Mouse (Mus musculus) cerebellum, adult (tissue): ENCODE measurements around the gene Shisa2.

ENCODE experiments used
- ATAC-seq: cut with Nextera tagmentation; 2 replicates; pipeline ENCODE4 v1.9.2; 2017; ENCODE audit warnings: mild to moderate bottlenecking, moderate library complexity, mixed read lengths; ENCODE audit not compliant: insufficient number of reproducible peaks, low FRiP score, low TSS enrichment

The Shisa2 gene

DNA sequence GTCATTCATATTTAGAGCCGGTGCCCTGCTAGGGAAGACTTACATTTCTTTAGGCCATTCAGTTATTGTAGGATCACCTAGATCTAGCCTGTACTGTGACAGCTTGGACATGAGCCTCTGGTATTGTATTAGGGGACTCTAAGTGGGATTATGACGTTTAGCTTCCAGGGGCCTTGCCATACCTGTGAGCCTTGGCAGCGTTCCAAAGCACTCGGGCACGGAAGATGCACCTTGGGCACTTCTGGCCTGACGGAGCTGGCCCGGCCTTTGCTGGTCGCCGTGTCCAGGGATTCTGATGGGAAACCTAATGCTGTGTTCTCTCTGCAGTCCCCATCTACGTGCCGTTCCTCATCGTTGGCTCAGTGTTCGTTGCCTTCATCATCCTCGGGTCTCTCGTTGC is 4.2 kb downstream of the Shisa2 start:
- no peak for ATAC-seq

DNA sequence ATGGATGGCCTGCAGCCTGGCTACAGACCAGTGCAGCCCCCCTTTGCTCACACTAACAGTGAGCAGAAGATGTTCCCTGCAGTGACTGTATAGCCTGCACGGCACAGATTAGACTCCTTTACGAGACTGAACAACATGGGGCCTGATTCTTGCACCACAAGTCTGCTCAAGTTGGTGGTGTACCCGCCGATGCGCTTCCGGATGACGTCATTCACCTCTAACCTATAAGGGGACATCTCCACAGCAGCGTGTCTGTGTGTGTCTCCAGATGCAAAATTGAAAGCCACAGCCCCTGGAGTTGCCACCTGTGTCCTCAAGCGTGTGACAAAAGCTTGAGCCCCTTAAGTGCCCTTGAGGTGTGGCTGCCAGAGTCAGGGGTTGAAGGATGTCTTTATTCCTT is 5.0 kb downstream of the Shisa2 start:
- ATAC-seq: no peak

DNA sequence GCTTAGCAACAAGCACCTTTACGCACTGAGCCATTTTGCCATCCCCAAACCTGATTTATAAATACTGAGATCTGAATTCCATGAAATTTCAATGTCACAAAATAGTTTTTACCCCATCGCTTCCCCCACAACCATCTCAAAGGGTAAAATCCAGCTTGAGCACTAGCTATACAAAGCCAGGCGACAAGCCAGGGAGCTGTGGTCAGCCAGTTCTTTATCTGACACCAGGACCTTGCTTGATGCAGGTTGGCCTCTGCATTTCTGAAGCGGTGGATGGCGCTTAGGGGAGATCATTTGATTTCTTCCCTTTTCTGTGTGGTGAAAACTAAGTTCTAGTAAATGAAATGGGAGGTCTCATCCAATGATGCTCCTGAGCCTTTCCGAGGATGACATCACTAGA is 7.0 kb downstream of the Shisa2 start:
- ATAC-seq: no peak

GRCm38 (mm10) chr14:59633295-59633898 is 8.3 kb downstream of the Shisa2 start:
- no peak for ATAC-seq

- no peak for ATAC-seq
Observed at GRCm38 (mm10) chr14:59633988-59634387, 8.9 kb downstream of the Shisa2 start.

- ATAC-seq: no peak
Observed at GRCm38 (mm10) chr14:59638906-59639703, 14.0 kb downstream of the Shisa2 start.

DNA sequence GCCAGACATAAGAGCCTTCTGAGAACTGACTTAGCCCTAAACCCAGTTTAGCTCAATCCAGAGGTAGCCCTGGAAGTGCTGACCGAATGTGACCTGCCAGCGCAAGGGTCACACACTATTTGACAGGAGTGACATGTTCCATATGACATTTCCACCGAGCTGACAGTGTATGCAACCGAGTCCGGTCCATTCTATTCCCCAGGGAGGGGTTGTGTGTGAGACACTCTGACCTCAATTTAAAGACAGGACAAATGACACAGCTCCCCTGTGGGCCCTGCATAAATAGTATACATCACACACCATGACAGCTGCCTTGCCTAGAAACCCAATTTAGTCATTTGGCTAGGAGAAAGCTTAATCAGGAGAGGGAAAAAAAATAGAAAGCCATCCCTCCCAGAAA is 16.7 kb downstream of the Shisa2 start:
- no peak for ATAC-seq

DNA sequence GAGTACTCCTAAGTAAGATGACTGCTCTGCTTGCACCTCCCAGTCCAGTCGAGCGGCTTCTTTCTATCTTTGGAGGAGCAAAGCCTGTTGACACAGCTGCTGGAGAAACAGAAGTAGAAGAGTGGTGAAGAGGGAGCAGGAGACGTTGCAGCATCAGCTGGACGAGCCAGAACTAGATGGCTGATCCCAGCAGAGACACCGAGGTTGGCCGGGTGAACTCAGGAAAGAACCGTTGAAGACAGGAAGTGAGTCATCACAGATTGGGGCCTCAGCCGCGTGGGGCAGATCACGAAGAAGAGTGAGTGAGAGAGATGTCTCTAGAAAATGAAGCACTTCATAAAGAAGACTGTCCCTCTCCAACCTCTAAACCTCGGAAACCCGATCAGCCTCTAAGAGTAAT is 18.5 kb downstream of the Shisa2 start:
- ATAC-seq: no peak

DNA sequence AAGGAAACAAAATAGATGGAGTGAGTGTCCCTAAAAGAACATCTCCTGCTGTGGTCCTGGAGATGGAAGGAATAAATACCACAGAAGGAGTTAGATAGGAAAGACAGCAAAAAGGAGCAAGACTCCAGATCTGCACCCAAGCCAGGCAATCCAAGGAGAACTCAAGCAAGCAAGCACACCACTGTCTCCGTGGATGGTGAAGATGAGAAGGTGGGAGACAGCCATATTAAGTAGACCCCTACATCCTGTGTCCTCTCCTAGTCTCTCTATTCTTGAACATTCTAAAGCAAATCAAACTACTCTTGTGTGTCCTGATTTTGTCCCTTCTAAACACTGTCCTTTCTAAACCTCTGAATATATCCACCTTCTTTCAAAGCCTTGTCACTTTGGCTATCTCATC is 19.1 kb downstream of the Shisa2 start:
- ATAC-seq: no peak

GRCm38 (mm10) chr14:59644896-59645295 is 19.8 kb downstream of the Shisa2 start:
- no peak for ATAC-seq

- no peak for ATAC-seq
Observed at GRCm38 (mm10) chr14:59646826-59647697, 22.0 kb downstream of the Shisa2 start.

DNA sequence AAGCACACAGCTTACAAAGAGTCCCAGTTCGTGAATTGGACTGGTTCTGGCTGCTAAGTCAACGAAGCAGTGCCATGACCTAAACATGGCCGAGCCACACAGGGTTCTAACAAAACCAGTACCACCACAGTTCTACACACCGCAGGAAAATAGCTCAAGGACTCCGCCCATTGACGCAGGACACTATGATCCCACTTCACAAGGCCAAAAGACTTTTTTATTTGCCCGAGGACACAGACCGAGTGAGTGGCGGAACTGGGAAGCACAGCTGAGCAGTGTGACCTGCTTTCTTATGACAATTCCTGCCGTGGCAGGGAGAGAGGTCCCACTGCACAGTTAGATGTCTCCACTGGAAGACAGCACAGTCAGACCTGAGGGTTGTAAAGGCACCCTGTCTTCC is 23.5 kb downstream of the Shisa2 start:
- no peak for ATAC-seq

- ATAC-seq: no peak
Observed at GRCm38 (mm10) chr14:59649337-59649736, 24.2 kb downstream of the Shisa2 start.

DNA sequence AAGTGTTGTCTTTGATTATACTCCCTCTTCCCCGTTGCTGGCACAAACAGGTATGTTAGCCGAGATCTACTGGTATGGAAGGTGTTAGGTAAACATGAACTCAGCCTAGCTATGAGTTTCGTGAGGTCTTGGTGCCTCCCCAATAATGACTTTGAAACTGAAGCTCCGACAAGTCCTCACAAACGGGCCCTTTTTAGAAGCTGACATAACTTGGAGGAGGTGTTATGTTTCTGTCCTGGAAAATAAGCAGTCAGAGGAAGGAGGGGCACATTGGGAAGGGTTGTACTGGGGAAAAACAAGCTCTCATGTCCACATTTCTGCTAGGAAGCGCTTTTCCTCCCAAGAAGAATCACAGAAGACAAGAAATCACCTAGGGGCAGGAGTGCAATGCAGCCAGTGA is 31.5 kb downstream of the Shisa2 start:
- ATAC-seq: no peak

GRCm38 (mm10) chr14:59657098-59657497 is 32.0 kb downstream of the Shisa2 start:
- ATAC-seq: no peak

DNA sequence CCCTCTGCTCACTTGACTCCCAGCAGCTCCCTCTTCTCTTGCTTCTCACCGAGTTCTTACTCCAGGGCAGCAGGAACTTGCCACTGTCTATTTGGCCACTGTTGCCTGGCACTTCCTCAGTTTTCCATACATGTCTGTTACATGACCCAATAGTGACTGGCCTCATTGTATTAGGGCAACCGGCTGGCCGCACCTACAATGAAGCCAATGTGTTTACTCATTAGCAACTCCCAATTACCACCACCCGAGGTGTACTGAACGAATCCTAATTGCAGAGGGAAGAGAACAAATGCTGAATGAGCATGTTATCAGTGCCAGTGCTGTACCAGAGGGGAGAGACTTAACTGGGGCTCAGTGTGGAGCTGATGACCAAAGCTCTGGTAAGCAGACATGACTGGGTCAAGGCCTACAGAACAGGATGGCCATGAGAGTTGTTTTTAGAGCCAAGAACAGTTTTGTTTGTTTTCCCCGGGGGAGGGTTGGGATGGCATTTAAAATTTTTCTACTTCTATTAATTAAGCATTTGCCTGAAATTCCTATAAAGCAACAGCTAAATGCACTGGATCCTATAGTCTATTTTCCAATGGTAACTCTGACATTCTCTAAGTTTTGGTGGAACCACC is 47.9 kb downstream of the Shisa2 start:
- ATAC-seq: no peak

DNA sequence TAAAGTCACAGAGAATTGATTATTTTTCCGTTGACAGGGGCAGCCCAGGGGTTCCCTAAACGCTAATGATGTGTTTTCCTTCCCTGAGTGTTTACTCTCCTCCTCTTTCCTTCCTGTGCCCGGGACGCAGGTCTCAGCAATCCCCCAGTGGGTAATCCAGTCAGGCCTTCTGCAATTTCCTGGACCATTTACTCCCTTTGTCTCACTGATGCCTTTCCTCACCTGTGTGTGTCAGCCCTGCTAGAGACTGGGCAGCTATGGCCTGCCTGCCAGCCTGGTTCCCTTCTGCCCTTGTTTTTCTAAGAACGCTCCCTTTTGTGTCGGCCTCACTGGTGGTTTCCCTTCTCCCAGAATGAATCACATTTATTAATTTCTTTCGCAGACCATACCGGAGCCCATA is 49.4 kb downstream of the Shisa2 start:
- ATAC-seq: no peak

DNA sequence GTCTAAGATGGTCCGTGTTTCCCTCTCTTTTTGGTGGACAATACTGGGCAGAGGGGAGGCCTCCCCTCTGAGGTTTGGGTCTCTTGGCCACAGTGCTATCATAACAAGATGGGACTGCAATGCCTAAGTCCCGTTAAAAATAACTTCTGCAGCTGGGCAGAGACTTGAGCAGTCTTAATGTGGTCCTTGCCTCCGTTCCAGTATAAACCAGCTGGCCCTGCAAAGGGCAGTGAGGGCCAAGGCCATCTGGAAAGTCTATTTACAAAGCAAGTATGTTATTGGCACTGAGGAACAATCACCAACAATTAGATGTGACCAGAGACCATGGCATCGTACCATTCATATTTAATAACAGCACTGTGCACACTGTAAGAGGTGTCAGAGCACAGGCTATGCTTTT is 50.2 kb downstream of the Shisa2 start:
- no peak for ATAC-seq

- ATAC-seq: no peak
Observed at GRCm38 (mm10) chr14:59677598-59678003, 52.5 kb downstream of the Shisa2 start.
